Comparison of ENCODE assay signal across 10 mouse cellular contexts in the genomic region with DNA sequence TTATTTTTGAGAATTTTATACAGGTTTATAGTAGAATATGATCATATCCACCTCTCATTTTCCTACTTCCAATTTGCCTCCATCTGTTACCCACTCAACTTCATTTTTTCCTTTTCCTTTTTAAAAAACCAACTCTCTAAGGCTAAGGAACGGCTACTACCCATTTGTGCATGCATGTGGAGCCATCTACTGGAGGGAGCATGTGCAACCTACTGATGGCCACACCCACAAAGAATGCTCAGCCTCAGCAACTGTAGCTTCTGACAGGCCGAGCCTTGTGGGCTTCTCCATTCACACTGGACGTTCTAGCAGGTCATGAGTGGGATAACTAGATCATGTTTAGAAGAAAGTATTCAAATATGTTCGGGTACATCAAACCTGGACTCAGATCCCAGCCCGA.
A peak's percentile ranks its signal among the peaks of the same experiment; 100 is the strongest.
DNase-seq lines count a peak whose midpoint lies in the region; ATAC-seq and TF ChIP-seq lines count a peak whose summit lies in the region.
"Had no signal": no experiment of that assay in that cellular context is flagged by ENCODE, and none has a peak within 500 bp of the region (broad histone marks: within the 10 kb centered on the region; RNA-seq: fewer than 3 reads in every experiment).

No protein-coding gene starts in this region.

- intact Hi-C loops in left cerebral cortex, postnatal 14 days (cut with DNase I) = loop anchor here (10.0 kb wide), 3 partner anchors 132 to 442 kb away; partner anchors contain the start of gene Klf8

- no peak overlapping the region for H3K4me2 ChIP-seq in neural tube, embryonic 12.5 days (replicated peaks)
- no peak overlapping the region for H3K4me2 ChIP-seq in hindbrain, postnatal 0 days (ENCODE audit: low read depth, low read length)
- no peak overlapping the region for H3K4me2 ChIP-seq in midbrain, embryonic 14.5 days (ENCODE audit: low read length)
- H3K4me2 ChIP-seq: embryonic facial prominence, embryonic 15.5 days; limb, embryonic 15.5 days had no signal

- WGBS in neural tube, embryonic 12.5 days = 38% methylated on average over 5 of the region's 5 CpGs
- 43% methylated on average over 5 of the region's 5 CpGs for WGBS in hindbrain, postnatal 0 days
- WGBS in midbrain, embryonic 14.5 days = 42% methylated on average over 5 of the region's 5 CpGs

- DNase-seq in neural tube, embryonic 10.5 days (ENCODE audit: extremely low spot score, low spot score) = no peak
- peak; percentile 66 for DNase-seq in ZHBTc4 (ENCODE audit: low read depth, low spot score)
- peak; percentile 61 for DNase-seq in hindbrain, postnatal 0 days (ENCODE audit: low spot score)
- peak; percentile 45 to 57 for DNase-seq in left cerebral cortex, postnatal 14 days (ENCODE audit: low spot score in 2 of 2)
- DNase-seq in midbrain, embryonic 14.5 days = peak; percentile 67
- peak; percentile 36 for DNase-seq in thymus, postnatal 0 days (ENCODE audit: low spot score)

- peak; percentile 69 for TF ChIP-seq CTCF in cortical plate, adult 2 months (IDR thresholded peaks at IDR 0.05; ENCODE audit: extremely low read depth, insufficient read depth, low read length)
- TF ChIP-seq CTCF in hindbrain, postnatal 0 days (IDR thresholded peaks at IDR 0.05; ENCODE audit: low read depth) = peak; percentile 68

- H3K27ac ChIP-seq in neural tube, embryonic 12.5 days = no peak overlapping the region
- H3K27ac ChIP-seq in cortical plate, adult 2 months (ENCODE audit: insufficient read depth, low read length) = no peak overlapping the region
- no peak overlapping the region for H3K27ac ChIP-seq in hindbrain, postnatal 0 days
- H3K27ac ChIP-seq in midbrain, embryonic 14.5 days (replicated peaks; ENCODE audit: low read depth, low read length) = no peak overlapping the region
- H3K27ac ChIP-seq: embryonic facial prominence, embryonic 15.5 days; limb, embryonic 15.5 days had no signal

- H3K9me3 ChIP-seq in neural tube, embryonic 12.5 days = no peaks in the 10 kb centered on the region
- no peaks in the 10 kb centered on the region for H3K9me3 ChIP-seq in hindbrain, postnatal 0 days (ENCODE audit: low read length)
- no peaks in the 10 kb centered on the region for H3K9me3 ChIP-seq in midbrain, embryonic 14.5 days (ENCODE audit: control insufficient read depth, low read length)
- H3K9me3 ChIP-seq: embryonic facial prominence, embryonic 15.5 days; limb, embryonic 15.5 days had no signal

- ATAC-seq in neural tube, embryonic 12.5 days (ENCODE audit: low FRiP score, low read depth) = peak; percentile 44; the same call in 1 of the 2 replicates
- ATAC-seq in hindbrain, postnatal 0 days = peak; percentile 69
- ATAC-seq in midbrain, embryonic 14.5 days (ENCODE audit: low FRiP score, low TSS enrichment) = no peak

- H3K4me3 ChIP-seq in neural tube, embryonic 12.5 days = no peak overlapping the region
- H3K4me3 ChIP-seq in cortical plate, adult 2 months (ENCODE audit: insufficient read depth, low read length) = no peak overlapping the region
- no peak overlapping the region for H3K4me3 ChIP-seq in hindbrain, postnatal 0 days (ENCODE audit: low read length)
- H3K4me3 ChIP-seq in midbrain, embryonic 14.5 days (replicated peaks; ENCODE audit: low read depth, low read length) = no peak overlapping the region
- H3K4me3 ChIP-seq: embryonic facial prominence, embryonic 15.5 days; limb, embryonic 15.5 days had no signal

- no peak for TF ChIP-seq POLR2A in cortical plate, adult 2 months (IDR thresholded peaks at IDR 0.05; ENCODE audit: extremely low read depth, insufficient read depth, low read length)

- H3K4me1 ChIP-seq in neural tube, embryonic 12.5 days = no peaks in the 10 kb centered on the region
- no peaks in the 10 kb centered on the region for H3K4me1 ChIP-seq in cortical plate, adult 2 months (ENCODE audit: control insufficient read depth, insufficient read depth, low read length)
- no peaks in the 10 kb centered on the region for H3K4me1 ChIP-seq in hindbrain, postnatal 0 days (ENCODE audit: insufficient read depth, low read length)
- H3K4me1 ChIP-seq in midbrain, embryonic 14.5 days (ENCODE audit: control insufficient read depth, insufficient read depth, low read length) = no peaks in the 10 kb centered on the region
- H3K4me1 ChIP-seq: embryonic facial prominence, embryonic 15.5 days; limb, embryonic 15.5 days had no signal

- no peaks in the 10 kb centered on the region for H3K36me3 ChIP-seq in neural tube, embryonic 12.5 days
- no peaks in the 10 kb centered on the region for H3K36me3 ChIP-seq in hindbrain, postnatal 0 days (ENCODE audit: insufficient read depth, low read length)
- H3K36me3 ChIP-seq in midbrain, embryonic 14.5 days (ENCODE audit: control insufficient read depth, insufficient read depth, low read length) = no peaks in the 10 kb centered on the region
- H3K36me3 ChIP-seq: embryonic facial prominence, embryonic 15.5 days; limb, embryonic 15.5 days had no signal

- no peaks in the 10 kb centered on the region for H3K27me3 ChIP-seq in neural tube, embryonic 12.5 days (replicated peaks)
- H3K27me3 ChIP-seq in hindbrain, postnatal 0 days (ENCODE audit: insufficient read depth, low read length) = no peaks in the 10 kb centered on the region
- no peaks in the 10 kb centered on the region for H3K27me3 ChIP-seq in midbrain, embryonic 14.5 days (ENCODE audit: control insufficient read depth, insufficient read depth, low read length)
- H3K27me3 ChIP-seq: embryonic facial prominence, embryonic 15.5 days; limb, embryonic 15.5 days had no signal

- H3K9ac ChIP-seq in neural tube, embryonic 12.5 days = no peak overlapping the region
- H3K9ac ChIP-seq in hindbrain, postnatal 0 days (replicated peaks; ENCODE audit: low read length) = no peak overlapping the region
- no peak overlapping the region for H3K9ac ChIP-seq in midbrain, embryonic 14.5 days (replicated peaks; ENCODE audit: low read length)
- H3K9ac ChIP-seq: embryonic facial prominence, embryonic 15.5 days; limb, embryonic 15.5 days had no signal
